Mouse (Mus musculus): ENCODE data around the gene Zan.

DNA sequence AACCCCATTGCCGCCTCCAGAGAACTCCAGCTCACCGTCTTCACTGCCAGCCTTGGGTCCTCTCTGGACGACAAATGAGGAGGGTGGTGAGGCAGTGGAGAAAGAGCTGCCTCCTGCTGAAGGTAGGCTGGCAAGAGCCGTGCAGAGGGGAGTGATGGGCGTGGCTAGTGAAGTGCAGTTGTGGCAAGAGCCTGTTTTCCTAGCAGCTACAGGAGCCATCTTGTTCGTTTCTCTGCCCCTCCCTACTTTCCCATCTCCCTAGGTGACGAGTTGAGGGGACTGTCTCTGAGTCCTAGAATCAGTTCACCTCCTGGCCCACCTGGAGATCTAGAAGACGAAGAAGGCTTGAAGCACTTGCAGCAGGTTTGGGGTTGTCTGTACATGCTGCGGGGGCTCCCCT is 45.0 kb upstream of the Zan start:
- TF ChIP-seq CTCF (IDR thresholded peaks at IDR 0.05 in 2 of 3, conservative IDR thresholded peaks at IDR 0.05 in 1 of 3; ENCODE audit: control insufficient read depth in 1 of 3, insufficient read depth in 1 of 3, low read depth in 2 of 3, low read length in 3 of 3, poor library complexity in 1 of 3, severe bottlenecking in 1 of 3) (no peak), RCOR1 (IDR thresholded peaks at IDR 0.05; ENCODE audit: low read depth, low read length) (no peak), GABPA (IDR thresholded peaks at IDR 0.05; ENCODE audit: low read depth, low read length) (no peak), POLR2A (IDR thresholded peaks at IDR 0.05; ENCODE audit: control insufficient read depth in 1 of 2, insufficient read depth in 1 of 2, low read depth in 1 of 2, low read length in 2 of 2, poor library complexity in 1 of 2) (no peak), GATA1 (IDR thresholded peaks at IDR 0.05; ENCODE audit: low read depth, low read length) (no peak), ZNF384 (IDR thresholded peaks at IDR 0.05; ENCODE audit: low read depth, low read length) (no peak), MAX (IDR thresholded peaks at IDR 0.05; ENCODE audit: low read length) (no peak), JUND (IDR thresholded peaks at IDR 0.05; ENCODE audit: low read depth, low read length) (no peak), EP300 (IDR thresholded peaks at IDR 0.05; ENCODE audit: low read depth in 1 of 2, low read length in 2 of 2) (no peak), CHD2 (IDR thresholded peaks at IDR 0.05; ENCODE audit: low read length) (no peak), HCFC1 (IDR thresholded peaks at IDR 0.05; ENCODE audit: low read depth, low read length) (no peak), BHLHE40 (IDR thresholded peaks at IDR 0.05; ENCODE audit: borderline replicate concordance, low read depth, low read length) (no peak), SIN3A (IDR thresholded peaks at IDR 0.05; ENCODE audit: low read length) (no peak), USF1 (IDR thresholded peaks at IDR 0.05; ENCODE audit: low read depth, low read length) (no peak)
